Mouse (Mus musculus) stomach, embryonic 16.5 days (tissue): ENCODE data around the gene Scamp1. TPM values are rescaled to one million over a fixed set of nuclear protein-coding genes. Genes with fewer than 3 reads are reported as not detected.

Experiments used
- ATAC-seq: fragments of 200-750 bp; cut with Nextera tagmentation; 2 replicates; pipeline ENCODE4 v1.8.0; 2017; ENCODE audit warnings: moderate number of reproducible peaks, moderate TSS enrichment; ENCODE audit not compliant: insufficient read depth, low FRiP score
- H3K27ac ChIP-seq: fragments of 300-500 bp; sonication (generic); 2 replicates; pipeline ENCODE4 v1.5.1; 2014; ENCODE audit warnings: low read length
- H3K27me3 ChIP-seq: fragments of 300-500 bp; sonication (generic); 2 replicates; pipeline ENCODE4 v1.6.1; 2014; ENCODE audit warnings: low read length, control low read depth, mixed read lengths; ENCODE audit not compliant: control insufficient read depth, insufficient read depth
- H3K36me3 ChIP-seq: fragments of 300-500 bp; sonication (generic); 2 replicates; pipeline ENCODE4 v1.6.1; 2014; ENCODE audit warnings: low read length; ENCODE audit not compliant: control insufficient read depth, insufficient read depth
- H3K4me1 ChIP-seq: fragments of 300-500 bp; sonication (generic); 2 replicates; pipeline ENCODE4 v1.6.1; 2014; ENCODE audit warnings: low read length, control low read depth, mixed read lengths; ENCODE audit not compliant: control insufficient read depth, insufficient read depth
- H3K4me2 ChIP-seq: fragments of 300-500 bp; sonication (generic); 2 replicates; pipeline ENCODE4 v1.6.1; 2014; ENCODE audit warnings: low read depth, low read length, mixed read lengths
- H3K4me3 ChIP-seq: fragments of 300-500 bp; sonication (generic); replicated peaks from 2 replicates; pipeline ENCODE4 v1.5.1; 2014; ENCODE audit warnings: mild to moderate bottlenecking, low read length
- H3K9ac ChIP-seq: fragments of 300-500 bp; sonication (generic); 2 replicates; pipeline ENCODE4 v1.6.1; 2014; ENCODE audit warnings: low read length
- H3K9me3 ChIP-seq: fragments of 300-500 bp; sonication (generic); replicated peaks from 2 replicates; pipeline ENCODE4 v1.6.1; 2016; ENCODE audit warnings: low read length, control low read depth; ENCODE audit not compliant: control insufficient read depth
- WGBS: fragments of 180-500 bp; shearing (Covaris S2); extraction: QIAGEN DNeasy Blood & Tissue Kit; methylation state at CpG from one replicate; pipeline ENCODE4 v1.1.7; 2014; 5-methylcytosine and 5-hydroxymethylcytosine counted together
- polyA plus RNA-seq: library from polyadenylated mRNA; unstranded; fragments of >200 nt; fragmentation: Nextera tagmentation; extraction: Ambion mirVana; gene quantifications from 2 replicates; pipeline ENCODE4 v1.2.1, GENCODE M21; 2015

Gene Scamp1
- polyA plus RNA-seq, 1 experiment from 2014 or later, result 47.7 TPM

GRCm38 (mm10) chr13:94307531-94307930 lies 21.9 kb upstream of the Scamp1 start:
- no peak for ATAC-seq
- 0 out of 2 replicates have a peak, but pooled peaks cover 4% of the 10 kb centered on the region for H3K4me1 ChIP-seq
- no peak overlapping the region for H3K27ac ChIP-seq
- no peak overlapping the region for H3K4me3 ChIP-seq
- no peaks in the 10 kb centered on the region for H3K27me3 ChIP-seq
- H3K36me3 ChIP-seq, result no peaks in the 10 kb centered on the region
- no peak overlapping the region for H3K4me2 ChIP-seq
- H3K9me3 ChIP-seq, result no peaks in the 10 kb centered on the region
- 87% methylated on average over 7 of the region's 7 CpGs for WGBS
- no peak overlapping the region for H3K9ac ChIP-seq

GRCm38 (mm10) chr13:94306968-94307289 lies 21.3 kb upstream of the Scamp1 start:
- Histone ChIP-seq H3K4me3 (peak overlapping the region; percentile 23; the same call in 1 of the 2 replicates), H3K27ac (no peak overlapping the region), H3K27me3 (no peaks in the 10 kb centered on the region), H3K36me3 (no peaks in the 10 kb centered on the region), H3K4me1 (0 out of 2 replicates have a peak, but pooled peaks cover 4% of the 10 kb centered on the region), H3K4me2 (peak overlapping the region; percentile 54), H3K9me3 (no peaks in the 10 kb centered on the region), H3K9ac (peak overlapping the region; percentile 44; the same call in 1 of the 2 replicates)
- WGBS, result 17% methylated on average over 5 of the region's 5 CpGs
- ATAC-seq, result 0 out of 2 replicates have a peak, but pooled peaks have one; percentile 29

- Histone ChIP-seq H3K27me3 (no peaks in the 10 kb centered on the region), H3K9ac (peak overlapping the region; percentile 44; the same call in 1 of the 2 replicates), H3K36me3 (no peaks in the 10 kb centered on the region), H3K4me1 (0 out of 2 replicates have a peak, but pooled peaks cover 4% of the 10 kb centered on the region), H3K4me2 (peak overlapping the region; percentile 54), H3K9me3 (no peaks in the 10 kb centered on the region), H3K4me3 (peak overlapping the region; percentile 23), H3K27ac (no peak overlapping the region)
- peak; percentile 90 for ATAC-seq
- WGBS, result 34% methylated on average over 18 of the region's 18 CpGs
These were observed 20.8 kb upstream of the Scamp1 start for GRCm38 (mm10) chr13:94306277-94306967.

- H3K27me3 ChIP-seq, result no peaks in the 10 kb centered on the region
- no peak overlapping the region for H3K4me2 ChIP-seq
- no peaks in the 10 kb centered on the region for H3K4me1 ChIP-seq
- no peak overlapping the region for H3K4me3 ChIP-seq
- H3K9me3 ChIP-seq, result no peaks in the 10 kb centered on the region
- no peak overlapping the region for H3K27ac ChIP-seq
- WGBS, result 57% methylated on average over 7 of the region's 7 CpGs
- H3K36me3 ChIP-seq, result no peaks in the 10 kb centered on the region
- no peak for ATAC-seq
- no peak overlapping the region for H3K9ac ChIP-seq
These were observed 15.4 kb upstream of the Scamp1 start for GRCm38 (mm10) chr13:94300946-94301538.

- Histone ChIP-seq H3K4me2 (no peak overlapping the region), H3K4me1 (no peaks in the 10 kb centered on the region), H3K27ac (no peak overlapping the region), H3K9ac (no peak overlapping the region), H3K4me3 (no peak overlapping the region), H3K36me3 (no peaks in the 10 kb centered on the region), H3K9me3 (no peaks in the 10 kb centered on the region), H3K27me3 (no peaks in the 10 kb centered on the region)
- WGBS, result 83% methylated on average over 4 of the region's 4 CpGs
- ATAC-seq, result no peak
These were observed 14.6 kb upstream of the Scamp1 start for GRCm38 (mm10) chr13:94300232-94300631.

GRCm38 (mm10) chr13:94298401-94298800 lies 12.7 kb upstream of the Scamp1 start:
- no peaks in the 10 kb centered on the region for H3K27me3 ChIP-seq
- 67% methylated on average over 4 of the region's 4 CpGs for WGBS
- no peak overlapping the region for H3K4me2 ChIP-seq
- no peaks in the 10 kb centered on the region for H3K4me1 ChIP-seq
- H3K9me3 ChIP-seq, result no peaks in the 10 kb centered on the region
- H3K27ac ChIP-seq, result no peak overlapping the region
- H3K36me3 ChIP-seq, result no peaks in the 10 kb centered on the region
- no peak overlapping the region for H3K4me3 ChIP-seq
- H3K9ac ChIP-seq, result no peak overlapping the region
- no peak for ATAC-seq

- H3K9me3 ChIP-seq, result no peaks in the 10 kb centered on the region
- H3K36me3 ChIP-seq, result no peaks in the 10 kb centered on the region
- H3K9ac ChIP-seq, result no peak overlapping the region
- H3K4me2 ChIP-seq, result no peak overlapping the region
- no peak overlapping the region for H3K27ac ChIP-seq
- WGBS, result 78% methylated on average over 11 of the region's 11 CpGs
- H3K27me3 ChIP-seq, result no peaks in the 10 kb centered on the region
- no peak overlapping the region for H3K4me3 ChIP-seq
- no peaks in the 10 kb centered on the region for H3K4me1 ChIP-seq
- no peak for ATAC-seq
These were observed 10.7 kb upstream of the Scamp1 start for GRCm38 (mm10) chr13:94296371-94296770.

- Histone ChIP-seq H3K27ac (no peak overlapping the region), H3K27me3 (no peaks in the 10 kb centered on the region), H3K4me3 (no peak overlapping the region), H3K9me3 (no peaks in the 10 kb centered on the region), H3K9ac (no peak overlapping the region), H3K36me3 (no peaks in the 10 kb centered on the region), H3K4me2 (no peak overlapping the region), H3K4me1 (no peaks in the 10 kb centered on the region)
- ATAC-seq, result no peak
- WGBS, result 77% methylated on average over 8 of the region's 8 CpGs
These were observed 10.3 kb upstream of the Scamp1 start for GRCm38 (mm10) chr13:94295922-94296321.

GRCm38 (mm10) chr13:94294886-94295285 lies 9.2 kb upstream of the Scamp1 start:
- WGBS, result 42% methylated on average over 3 of the region's 3 CpGs
- Histone ChIP-seq H3K4me2 (no peak overlapping the region), H3K27ac (no peak overlapping the region), H3K9ac (no peak overlapping the region), H3K4me1 (no peaks in the 10 kb centered on the region), H3K27me3 (no peaks in the 10 kb centered on the region), H3K36me3 (no peaks in the 10 kb centered on the region), H3K4me3 (no peak overlapping the region), H3K9me3 (no peaks in the 10 kb centered on the region)
- ATAC-seq, result no peak
